Mouse (Mus musculus) intestine, embryonic 15.5 days (tissue): Measurements from ENCODE around the gene Dusp3. TPM values are rescaled to one million over a fixed set of nuclear protein-coding genes. Genes with fewer than 3 reads are reported as not detected.

Experiments used
- ATAC-seq: fragments of 200-750 bp; cut with Nextera tagmentation; 2 replicates; pipeline ENCODE4 v1.8.0; 2017; ENCODE audit warnings: moderate TSS enrichment, moderate library complexity
- H3K27ac ChIP-seq: fragments of 300-500 bp; sonication (generic); 2 replicates; pipeline ENCODE4 v1.5.1; 2015; ENCODE audit warnings: mild to moderate bottlenecking, inconsistent platforms
- H3K27me3 ChIP-seq: fragments of 300-500 bp; sonication (generic); replicated peaks from 2 replicates; pipeline ENCODE4 v1.6.1; 2015; ENCODE audit warnings: inconsistent platforms
- H3K36me3 ChIP-seq: fragments of 300-500 bp; sonication (generic); 2 replicates; pipeline ENCODE4 v1.6.1; 2015; ENCODE audit warnings: inconsistent platforms
- H3K4me1 ChIP-seq: fragments of 300-500 bp; sonication (generic); replicated peaks from 2 replicates; pipeline ENCODE4 v1.6.1; 2015; ENCODE audit warnings: inconsistent platforms
- H3K4me2 ChIP-seq: fragments of 300-500 bp; sonication (generic); replicated peaks from 2 replicates; pipeline ENCODE4 v1.6.1; 2015; ENCODE audit warnings: mild to moderate bottlenecking, inconsistent platforms
- H3K4me3 ChIP-seq: fragments of 300-500 bp; sonication (generic); replicated peaks from 2 replicates; pipeline ENCODE4 v1.5.1; 2015; ENCODE audit warnings: inconsistent platforms
- H3K9ac ChIP-seq: fragments of 300-500 bp; sonication (generic); 2 replicates; pipeline ENCODE4 v1.6.1; 2015; ENCODE audit warnings: inconsistent platforms
- H3K9me3 ChIP-seq: fragments of 300-500 bp; sonication (generic); 2 replicates; pipeline ENCODE4 v1.6.1; 2016; ENCODE audit warnings: inconsistent platforms
- WGBS: fragments of 180-500 bp; shearing (Covaris S2); methylation state at CpG from one replicate; pipeline ENCODE4 v1.1.7; 2015; 5-methylcytosine and 5-hydroxymethylcytosine counted together
- polyA plus RNA-seq: library from polyadenylated mRNA; unstranded; fragments of >200 nt; fragmentation: Nextera tagmentation; extraction: Ambion mirVana; gene quantifications from 2 replicates; pipeline ENCODE4 v1.2.1, GENCODE M21; 2015

The Dusp3 gene
- polyA plus RNA-seq, result 25.6 and 26.5 TPM in 2 replicates

DNA sequence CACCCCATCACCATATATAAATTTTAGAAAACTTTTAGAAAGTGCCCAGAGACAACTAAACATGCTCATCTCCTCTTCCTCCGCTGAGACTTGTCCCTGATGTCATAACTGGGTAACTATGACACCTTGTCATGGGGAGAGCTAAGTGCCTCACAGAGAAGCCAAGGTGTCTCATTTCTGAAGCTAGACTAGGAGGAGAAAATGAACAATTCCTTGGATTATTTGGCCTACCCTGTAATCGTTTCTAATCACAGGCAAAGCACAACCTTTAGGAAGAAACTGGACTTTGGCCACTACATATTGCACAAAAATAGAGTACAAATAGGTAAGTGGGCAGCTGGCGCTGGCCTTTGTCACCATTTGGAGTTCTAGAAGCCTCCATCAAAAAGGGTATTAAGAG, at the start of gene Dusp3:
Gene Dusp3, minus strand, starts transcription at position 101 of the 400 bp plus-strand sequence.
- H3K4me1 ChIP-seq, result peaks cover 10% of the 10 kb centered on the region
- no peak within 1 kb of the TSS for H3K9ac ChIP-seq
- H3K9me3 ChIP-seq, result no peaks in the 10 kb centered on the region
- no peak within 1 kb of the TSS for H3K27ac ChIP-seq
- H3K4me2 ChIP-seq, result peak within 1 kb of the TSS; percentile 40; the same call in 1 of the 2 replicates
- H3K4me3 ChIP-seq, result no peak within 1 kb of the TSS
- ATAC-seq, result no peak
- no peaks in the 10 kb centered on the region for H3K27me3 ChIP-seq
- WGBS, result 83% methylated on average over 3 of the region's 3 CpGs
- no peaks in the 10 kb centered on the region for H3K36me3 ChIP-seq

DNA sequence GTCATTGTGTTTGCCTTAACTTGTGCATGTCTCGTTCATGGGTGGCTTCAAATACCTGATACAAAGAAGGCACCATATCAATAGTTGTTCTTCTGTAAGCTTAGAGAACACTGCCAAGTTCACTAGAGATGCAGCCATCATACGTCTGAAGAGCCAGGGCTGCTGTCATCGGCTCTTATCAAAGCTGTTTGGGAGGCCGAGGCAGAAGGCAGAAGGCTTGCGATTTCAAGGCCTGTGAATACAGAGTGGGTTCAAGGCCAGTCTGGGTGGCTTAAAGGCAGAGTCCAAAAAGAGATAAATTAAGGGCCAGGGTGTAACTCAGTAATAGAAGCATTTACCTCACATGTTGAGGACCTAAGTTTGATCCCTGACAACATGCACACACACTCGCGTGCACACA, 49.5 kb upstream of the Dusp3 start:
- Histone ChIP-seq H3K36me3 (no peaks in the 10 kb centered on the region), H3K4me1 (0 out of 2 replicates have a peak, but pooled peaks cover 3% of the 10 kb centered on the region), H3K9ac (no peak overlapping the region), H3K4me2 (no peak overlapping the region), H3K27me3 (no peaks in the 10 kb centered on the region), H3K9me3 (no peaks in the 10 kb centered on the region), H3K27ac (no peak overlapping the region), H3K4me3 (no peak overlapping the region)
- WGBS, result 76% methylated on average over 7 of the region's 7 CpGs
- no peak for ATAC-seq

DNA sequence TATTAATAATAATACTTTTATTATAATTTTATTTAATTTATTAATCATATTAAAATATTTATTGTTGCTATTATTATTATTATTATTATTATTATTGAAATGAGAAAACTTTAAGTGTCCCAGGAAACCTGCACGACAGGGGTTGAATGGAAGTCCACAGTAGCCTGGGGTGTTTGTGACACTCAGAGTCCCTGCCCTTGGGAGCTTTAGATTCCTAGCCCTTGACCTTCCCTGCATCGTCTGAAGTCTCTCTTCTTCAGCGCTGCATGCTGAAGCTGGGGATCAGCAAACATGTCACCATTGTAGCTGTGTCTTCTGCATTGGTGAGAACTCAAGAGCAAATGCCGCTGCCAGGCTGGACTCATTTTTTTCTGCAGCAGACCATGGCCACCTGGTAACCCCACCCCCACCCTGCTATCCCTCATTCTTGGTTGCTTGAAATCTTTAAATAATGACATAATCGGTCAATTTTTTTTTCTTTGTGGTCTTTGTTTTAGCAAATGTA, 48.7 kb upstream of the Dusp3 start:
- H3K36me3 ChIP-seq, result no peaks in the 10 kb centered on the region
- H3K27ac ChIP-seq, result no peak overlapping the region
- no peaks in the 10 kb centered on the region for H3K27me3 ChIP-seq
- 78% methylated on average over 5 of the region's 5 CpGs for WGBS
- no peak overlapping the region for H3K9ac ChIP-seq
- ATAC-seq, result no peak
- 0 out of 2 replicates have a peak, but pooled peaks cover 5% of the 10 kb centered on the region for H3K4me1 ChIP-seq
- no peaks in the 10 kb centered on the region for H3K9me3 ChIP-seq
- H3K4me2 ChIP-seq, result no peak overlapping the region
- H3K4me3 ChIP-seq, result no peak overlapping the region

DNA sequence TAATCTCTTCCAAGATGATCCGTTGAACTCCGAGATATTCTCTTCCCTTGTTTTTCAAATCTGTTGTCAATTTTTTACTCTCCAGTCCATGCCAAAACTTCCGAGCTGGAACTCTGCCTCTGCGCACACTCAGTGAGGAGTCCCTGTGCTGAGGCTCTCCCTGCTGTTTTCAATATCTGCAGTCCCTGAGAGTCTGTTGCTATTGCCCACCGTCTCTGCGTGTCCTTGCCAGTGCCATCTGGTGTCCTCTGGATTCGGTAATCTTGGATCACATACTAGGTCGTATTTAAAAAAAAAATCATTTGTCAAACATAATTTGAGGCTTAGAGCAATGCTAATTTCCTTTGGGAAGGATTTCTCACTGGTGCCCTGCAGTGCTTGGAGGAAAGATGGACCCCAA, 48.1 kb upstream of the Dusp3 start:
- Histone ChIP-seq H3K27me3 (no peaks in the 10 kb centered on the region), H3K9ac (no peak overlapping the region), H3K9me3 (no peaks in the 10 kb centered on the region), H3K4me1 (peaks cover 8% of the 10 kb centered on the region; the same call in 1 of the 2 replicates), H3K36me3 (no peaks in the 10 kb centered on the region), H3K27ac (no peak overlapping the region), H3K4me2 (no peak overlapping the region), H3K4me3 (no peak overlapping the region)
- ATAC-seq, result no peak
- WGBS, result 75% methylated on average over 8 of the region's 8 CpGs

DNA sequence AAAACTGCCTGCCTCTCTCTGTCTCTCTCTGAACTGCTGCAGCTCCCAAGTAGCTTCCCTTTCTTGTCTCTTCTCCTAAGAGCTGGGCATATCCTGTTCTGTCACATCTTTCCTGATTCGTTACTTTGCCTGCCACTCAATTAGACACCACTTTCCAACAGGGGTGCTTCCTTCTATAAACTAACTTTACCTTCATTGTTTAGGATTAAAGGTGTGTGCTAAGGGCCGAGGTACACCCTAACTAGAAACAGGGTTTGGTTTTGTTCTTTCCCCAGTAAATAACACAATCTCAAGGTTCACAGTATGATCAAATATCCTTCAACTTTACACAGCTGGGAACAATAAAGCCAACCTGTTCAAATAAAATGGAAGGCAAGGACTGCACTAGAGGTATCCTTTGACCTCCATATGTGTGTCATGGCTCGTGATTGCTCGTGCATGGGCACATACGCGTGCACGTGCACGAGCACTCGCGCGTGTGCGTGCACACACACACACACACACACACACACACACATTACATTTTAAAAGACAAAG, 46.3 kb upstream of the Dusp3 start:
- peak; percentile 34; the same call in 1 of the 2 replicates for ATAC-seq
- WGBS, result 86% methylated on average over 12 of the region's 12 CpGs
- Histone ChIP-seq H3K9me3 (no peaks in the 10 kb centered on the region), H3K4me3 (no peak overlapping the region), H3K9ac (no peak overlapping the region), H3K4me2 (no peak overlapping the region), H3K27ac (no peak overlapping the region), H3K36me3 (no peaks in the 10 kb centered on the region), H3K27me3 (no peaks in the 10 kb centered on the region), H3K4me1 (peaks cover 6% of the 10 kb centered on the region; the same call in 1 of the 2 replicates)

DNA sequence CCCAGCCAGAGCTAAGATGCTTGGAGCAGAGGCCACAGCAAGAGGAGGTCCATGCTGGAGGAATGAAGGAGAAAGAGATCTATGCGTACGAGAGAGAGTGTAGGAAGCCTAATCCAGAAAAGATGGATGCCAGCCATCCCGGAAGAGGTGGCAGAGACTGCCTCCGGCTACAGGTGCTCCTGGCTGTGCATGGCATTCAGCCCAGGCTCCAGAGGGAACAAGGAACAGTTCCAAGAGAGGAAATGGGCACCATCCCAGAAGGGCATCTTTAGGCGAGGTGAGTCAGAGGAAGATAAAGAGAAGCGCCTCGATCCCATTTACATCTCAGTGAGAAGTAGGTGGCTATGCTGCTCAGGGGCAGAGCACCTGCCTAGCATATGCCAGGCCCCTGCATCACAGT, 44.3 kb upstream of the Dusp3 start:
- H3K27ac ChIP-seq, result no peak overlapping the region
- no peak overlapping the region for H3K9ac ChIP-seq
- H3K36me3 ChIP-seq, result no peaks in the 10 kb centered on the region
- no peaks in the 10 kb centered on the region for H3K9me3 ChIP-seq
- H3K4me3 ChIP-seq, result no peak overlapping the region
- no peaks in the 10 kb centered on the region for H3K27me3 ChIP-seq
- 82% methylated on average over 7 of the region's 7 CpGs for WGBS
- peaks cover 12% of the 10 kb centered on the region for H3K4me1 ChIP-seq
- no peak for ATAC-seq
- H3K4me2 ChIP-seq, result no peak overlapping the region

DNA sequence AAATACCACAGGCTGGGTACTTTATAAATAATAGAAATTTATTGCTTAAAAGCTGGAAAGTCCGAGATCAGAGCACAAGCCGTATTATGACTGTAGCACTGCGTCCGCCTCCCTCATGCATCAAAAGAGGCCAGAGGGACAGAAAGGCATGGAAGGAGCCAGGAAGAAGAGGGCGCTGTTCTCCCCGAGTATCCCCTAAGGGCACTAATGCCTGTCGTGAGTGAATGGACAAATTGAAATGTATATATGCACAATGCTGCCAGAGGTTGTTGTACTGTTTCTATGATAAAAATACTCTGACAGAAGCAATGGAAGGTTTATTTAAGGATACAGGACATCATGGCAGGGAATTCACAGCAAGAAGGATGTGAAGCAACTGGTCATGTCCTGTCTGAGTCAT, 43.2 kb upstream of the Dusp3 start:
- no peaks in the 10 kb centered on the region for H3K27me3 ChIP-seq
- H3K27ac ChIP-seq, result no peak overlapping the region
- peaks cover 17% of the 10 kb centered on the region for H3K4me1 ChIP-seq
- ATAC-seq, result no peak
- no peak overlapping the region for H3K4me3 ChIP-seq
- WGBS, result 38% methylated on average over 7 of the region's 7 CpGs
- H3K4me2 ChIP-seq, result no peak overlapping the region
- no peaks in the 10 kb centered on the region for H3K9me3 ChIP-seq
- H3K9ac ChIP-seq, result no peak overlapping the region
- no peaks in the 10 kb centered on the region for H3K36me3 ChIP-seq

DNA sequence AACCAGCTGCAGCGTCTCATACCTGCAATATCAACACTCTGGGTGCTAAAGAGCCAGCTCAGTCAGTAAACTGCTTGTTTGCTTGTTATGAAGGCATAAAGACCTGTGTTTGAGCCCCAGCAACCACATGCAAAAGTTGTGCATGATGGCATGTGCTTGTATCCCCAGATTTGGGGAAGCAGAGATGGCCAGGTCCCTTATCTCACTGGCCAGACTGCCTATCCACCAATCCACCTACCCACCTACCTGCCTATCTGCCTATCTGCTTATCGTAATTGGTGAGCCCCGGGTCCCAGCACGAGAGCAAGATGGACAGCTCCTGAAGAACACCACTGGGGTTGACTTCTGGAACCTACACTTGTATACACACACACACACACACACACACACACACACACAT, 42.5 kb upstream of the Dusp3 start:
- Histone ChIP-seq H3K4me2 (no peak overlapping the region), H3K4me3 (no peak overlapping the region), H3K9me3 (no peaks in the 10 kb centered on the region), H3K27me3 (no peaks in the 10 kb centered on the region), H3K9ac (no peak overlapping the region), H3K4me1 (peaks cover 17% of the 10 kb centered on the region), H3K36me3 (no peaks in the 10 kb centered on the region), H3K27ac (no peak overlapping the region)
- WGBS, result 81% methylated on average over 4 of the region's 4 CpGs
- ATAC-seq, result no peak

DNA sequence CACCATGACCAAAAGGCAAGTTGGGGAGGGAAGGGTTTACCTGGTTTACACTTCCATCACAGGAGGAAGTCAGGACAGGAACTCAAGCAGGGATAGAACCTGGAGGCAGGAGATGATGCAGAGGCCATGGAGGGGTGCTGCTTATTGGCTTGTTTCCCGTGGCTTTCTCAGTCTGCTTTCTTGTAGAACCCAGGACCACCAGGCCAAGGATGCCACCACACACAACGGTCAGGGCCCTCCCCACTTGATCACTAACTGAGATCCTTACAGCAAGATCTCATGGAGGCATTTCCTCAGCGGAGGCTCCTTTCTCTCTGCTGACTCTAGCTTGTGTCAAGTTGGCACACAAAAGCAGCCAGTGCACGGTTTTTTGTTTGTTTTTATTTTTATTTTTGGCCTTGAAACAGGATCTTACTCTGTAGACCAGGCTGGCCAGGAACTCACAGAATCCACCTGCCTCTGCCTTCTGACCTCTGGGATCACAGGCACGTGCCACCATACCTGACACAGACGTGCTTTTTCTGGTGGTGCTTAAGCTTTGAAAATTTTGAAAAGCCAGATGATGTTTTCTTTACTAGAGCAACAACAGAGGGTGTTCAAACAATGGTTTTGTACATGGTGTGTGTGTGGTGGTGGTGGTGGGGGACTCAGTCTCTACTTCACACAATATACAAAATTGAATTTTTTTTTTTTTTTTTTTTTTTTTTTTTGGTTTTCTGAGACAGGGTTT, 41.4 kb upstream of the Dusp3 start, which contains the start of gene Mpp3:
Gene Mpp3, minus strand, starts transcription at position 375 of the 730 bp plus-strand sequence.
- Histone ChIP-seq H3K27me3 (no peaks in the 10 kb centered on the region), H3K36me3 (no peaks in the 10 kb centered on the region), H3K4me1 (peaks cover 17% of the 10 kb centered on the region), H3K9ac (peak within 1 kb of the TSS; percentile 76; the same call in 1 of the 2 replicates), H3K27ac (peak within 1 kb of the TSS; percentile 71), H3K9me3 (no peaks in the 10 kb centered on the region), H3K4me2 (peak within 1 kb of the TSS; percentile 94), H3K4me3 (peak within 1 kb of the TSS; percentile 65)
- ATAC-seq, result no peak
- WGBS, result 76% methylated on average over 6 of the region's 6 CpGs

DNA sequence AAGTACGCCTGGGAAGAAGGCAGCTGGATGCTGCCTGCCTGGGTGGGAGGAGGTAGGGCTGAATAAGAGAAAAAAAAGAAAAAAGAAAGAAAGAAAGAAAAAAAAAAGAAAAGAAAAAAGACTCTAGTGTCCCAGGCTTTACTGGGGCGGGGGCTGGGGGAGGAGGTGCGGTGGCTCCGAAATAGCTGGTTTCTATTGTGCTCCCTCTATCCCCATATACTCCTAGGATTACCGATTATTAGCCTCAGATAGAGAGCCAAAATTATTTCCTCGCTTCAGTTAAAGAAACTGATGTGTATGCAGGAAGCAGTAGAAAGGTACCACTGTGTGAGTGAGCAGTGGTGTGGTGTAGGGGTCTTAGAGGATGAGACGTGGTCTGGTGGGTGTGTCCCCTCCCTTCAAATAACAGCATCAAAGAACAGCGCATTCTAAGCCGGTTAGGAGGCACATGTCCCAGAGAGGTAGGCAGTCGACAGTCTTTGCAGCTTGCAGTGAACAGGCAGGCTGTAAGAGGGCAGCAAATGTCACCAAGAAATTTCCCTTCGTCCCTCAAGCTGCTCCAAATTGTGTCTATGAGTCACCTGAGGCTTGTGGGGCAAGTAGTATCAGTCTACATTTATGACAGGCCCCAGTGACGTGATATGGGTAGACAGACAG, 40.7 kb upstream of the Dusp3 start:
- ATAC-seq, result peak; percentile 36; the same call in 1 of the 2 replicates
- H3K27me3 ChIP-seq, result no peaks in the 10 kb centered on the region
- H3K9ac ChIP-seq, result peak overlapping the region; percentile 76
- peaks cover 17% of the 10 kb centered on the region for H3K4me1 ChIP-seq
- H3K9me3 ChIP-seq, result no peaks in the 10 kb centered on the region
- H3K36me3 ChIP-seq, result no peaks in the 10 kb centered on the region
- peak overlapping the region; percentile 71 for H3K27ac ChIP-seq
- 8% methylated on average over 12 of the region's 12 CpGs for WGBS
- peak overlapping the region; percentile 94 for H3K4me2 ChIP-seq
- peak overlapping the region; percentile 65 for H3K4me3 ChIP-seq

DNA sequence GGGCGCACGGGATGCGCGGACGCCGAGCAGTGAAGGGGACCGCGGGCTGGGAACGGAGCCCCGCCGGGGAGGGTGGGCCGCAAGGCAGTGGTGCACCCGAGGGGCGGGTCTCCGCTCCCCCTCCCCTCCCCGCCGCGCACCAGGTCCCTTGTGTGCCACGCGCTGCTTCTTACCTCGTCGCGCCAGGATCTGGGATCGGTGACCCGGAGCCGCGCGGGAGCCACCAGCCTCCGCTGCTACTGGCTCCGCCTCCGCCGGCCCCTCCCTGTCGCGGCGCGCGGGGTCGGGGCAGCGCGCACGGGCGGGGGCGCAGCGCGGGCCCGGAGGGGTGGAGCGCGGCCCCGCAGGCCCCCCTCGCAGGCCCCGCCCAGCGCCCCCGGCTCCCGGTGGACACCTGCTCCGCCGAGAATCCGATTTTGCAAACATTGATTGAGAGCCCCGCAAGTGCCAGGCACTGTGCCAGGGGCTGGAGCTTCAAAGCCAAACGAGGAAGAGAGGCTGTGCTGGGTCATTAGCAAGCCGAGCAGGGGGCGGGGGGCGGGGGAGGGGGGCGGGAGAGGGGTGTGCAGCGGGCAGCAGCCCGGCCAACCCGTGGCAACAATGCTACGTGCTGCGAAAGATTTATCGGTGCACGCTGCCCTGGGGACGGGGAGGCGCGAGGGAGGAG, 40.0 kb upstream of the Dusp3 start:
- under 1% methylated on average over 44 of the region's 73 CpGs for WGBS
- no peaks in the 10 kb centered on the region for H3K9me3 ChIP-seq
- H3K4me2 ChIP-seq, result peak overlapping the region; percentile 94
- H3K4me1 ChIP-seq, result peaks cover 17% of the 10 kb centered on the region
- peak overlapping the region; percentile 65 for H3K4me3 ChIP-seq
- H3K27ac ChIP-seq, result peak overlapping the region; percentile 71
- ATAC-seq, result peak; percentile 94
- peak overlapping the region; percentile 76 for H3K9ac ChIP-seq
- H3K27me3 ChIP-seq, result no peaks in the 10 kb centered on the region
- H3K36me3 ChIP-seq, result no peaks in the 10 kb centered on the region
